Mouse (Mus musculus): ENCODE measurements around the gene Phactr4. TPM values are rescaled to one million over a fixed set of nuclear protein-coding genes. Genes with fewer than 3 reads are reported as not detected.

Phactr4 gene
- total RNA-seq, 2 experiments from 2014 or later = 13.2 to 13.3 TPM

- intact Hi-C loops (cut with DNase I; ENCODE audit: low total_unique reads) = no loop called here
These were observed 113.7 kb downstream of the Phactr4 start for GRCm38 (mm10) chr4:132308437-132309139.

GRCm38 (mm10) chr4:132306004-132306403, 116.3 kb downstream of the Phactr4 start:
- intact Hi-C loops (cut with DNase I; ENCODE audit: low total_unique reads) = no loop called here
- no peak for DNase-seq

More at GRCm38 (mm10) chr4:132308437-132309139, 113.7 kb downstream of the Phactr4 start:
- peak; percentile 89 for DNase-seq

Small RNAs within 50 kb of the gene (microRNA-seq; reads per million reads assigned to microRNA genes)
- 0 reads per million in 2 experiments for gene Gm25707

Other genes with a start within 250 kb of the Phactr4 start
- gene Ythdf2, start 210.2 kb downstream of the Phactr4 start, total RNA-seq (2021) = 10 to 100 TPM; 29.5 to 33.7 TPM
- 1 to 10 TPM; 9.4 to 9.9 TPM for gene Gmeb1, start 160.9 kb downstream of the Phactr4 start, total RNA-seq (2021)
- gene Taf12, start 148.1 kb downstream of the Phactr4 start, total RNA-seq (2021) = 10 to 100 TPM; 22.8 to 26.9 TPM
- gene Rab42, start 119.1 kb downstream of the Phactr4 start, total RNA-seq (2021) = under 1 TPM in 1 of 2 experiments, not detected in 1; 0.94 TPM
- gene Trnau1ap, start 93.0 kb downstream of the Phactr4 start, total RNA-seq (2021) = 10 to 100 TPM; 12.9 to 13.9 TPM
- 1 to 10 TPM; 7.5 to 9.1 TPM for gene Rcc1, start 68.9 kb downstream of the Phactr4 start, total RNA-seq (2021)
- 1 to 10 TPM; 3.8 to 5.2 TPM for gene Med18, start 41.4 kb upstream of the Phactr4 start, total RNA-seq (2021)
- gene Sesn2, start 88.0 kb upstream of the Phactr4 start, total RNA-seq (2021) = 1 to 10 TPM; 2.2 to 2.4 TPM
- gene Atpif1, start 111.2 kb upstream of the Phactr4 start, total RNA-seq (2021) = 10 to 100 TPM; 80.8 to 83.4 TPM
- 10 to 100 TPM; 51.0 to 60.3 TPM for gene Dnajc8, start 113.1 kb upstream of the Phactr4 start, total RNA-seq (2021)
- gene Ptafr, start 141.6 kb upstream of the Phactr4 start, total RNA-seq (2021) = 1 to 10 TPM in 1 of 2 experiments, under 1 TPM in 1; 0.91 to 1.6 TPM
- gene Eya3, start 216.5 kb upstream of the Phactr4 start, total RNA-seq (2021) = 10 to 100 TPM; 14.2 to 14.3 TPM

Data from gastrocnemius, postnatal 14 days (tissue).